Mouse (Mus musculus) heart, postnatal 0 days (tissue): ENCODE data around the gene Amfr.

ENCODE experiments used
- CTCF ChIP-seq: IDR thresholded peaks from 2 replicates; pipeline ENCODE4 v1.5.1; 2016; ENCODE audit warnings: antibody characterized with exemption, control low read depth, low read depth
- EP300 ChIP-seq: IDR thresholded peaks from 2 replicates; pipeline ENCODE4 v1.6.1; 2016; ENCODE audit warnings: antibody characterized with exemption, low read depth

- TF ChIP-seq CTCF: no peak
- TF ChIP-seq EP300: no peak
Measured at GRCm38 (mm10) chr8:93938193-93938592, 74.4 kb downstream of the Amfr start.
